Mouse (Mus musculus) liver, embryonic 13.5 days (tissue): ENCODE results near the gene Mab21l2. TPM values are rescaled to one million over a fixed set of nuclear protein-coding genes. Genes with fewer than 3 reads are reported as not detected.
A peak's percentile ranks its signal among the peaks of the same experiment; 100 is the strongest.

Experiments
- ATAC-seq: fragments of 200-750 bp; cut with Nextera tagmentation; 2 replicates; pipeline ENCODE4 v1.8.0; 2017; ENCODE audit warnings: low read depth, mild to moderate bottlenecking, moderate number of reproducible peaks, moderate library complexity
- DNase-seq: peaks from one replicate; pipeline ENCODE4 v3.0.0; 2022
- H3K27ac ChIP-seq: fragments of 300-500 bp; sonication (generic); 2 replicates; pipeline ENCODE4 v1.5.1; 2015; ENCODE audit warnings: moderate library complexity, mild to moderate bottlenecking, inconsistent platforms
- H3K27me3 ChIP-seq: fragments of 300-500 bp; sonication (generic); 2 replicates; pipeline ENCODE4 v1.6.1; 2015; ENCODE audit warnings: mild to moderate bottlenecking, inconsistent platforms
- H3K36me3 ChIP-seq: fragments of 300-500 bp; sonication (generic); 2 replicates; pipeline ENCODE4 v1.6.1; 2015; ENCODE audit warnings: mild to moderate bottlenecking, inconsistent platforms
- H3K4me1 ChIP-seq: fragments of 300-500 bp; sonication (generic); replicated peaks from 2 replicates; pipeline ENCODE4 v1.6.1; 2015; ENCODE audit warnings: inconsistent platforms
- H3K4me2 ChIP-seq: fragments of 300-500 bp; sonication (generic); 2 replicates; pipeline ENCODE4 v1.6.1; 2015; ENCODE audit warnings: inconsistent platforms, mild to moderate bottlenecking, moderate library complexity
- H3K4me3 ChIP-seq: fragments of 300-500 bp; sonication (generic); replicated peaks from 2 replicates; pipeline ENCODE4 v1.5.1; 2015; ENCODE audit warnings: mild to moderate bottlenecking, inconsistent platforms
- H3K9ac ChIP-seq: fragments of 300-500 bp; sonication (generic); 2 replicates; pipeline ENCODE4 v1.6.1; 2015; ENCODE audit warnings: mild to moderate bottlenecking, inconsistent platforms
- H3K9me3 ChIP-seq: fragments of 300-500 bp; sonication (generic); replicated peaks from 2 replicates; pipeline ENCODE4 v1.6.1; 2016; ENCODE audit warnings: inconsistent platforms
- WGBS: fragments of 180-500 bp; shearing (Covaris S2); methylation state at CpG from one replicate; pipeline ENCODE4 v1.1.7; 2015; ENCODE audit not compliant: insufficient replicate concordance; 5-methylcytosine and 5-hydroxymethylcytosine counted together
- polyA plus RNA-seq: library from polyadenylated mRNA; unstranded; fragments of >200 nt; fragmentation: Nextera tagmentation; extraction: Ambion mirVana; gene quantifications from 2 replicates; pipeline ENCODE4 v1.2.1, GENCODE M21; 2015

Gene Mab21l2
- 0.78 and 1.2 TPM in 2 replicates for polyA plus RNA-seq

DNA sequence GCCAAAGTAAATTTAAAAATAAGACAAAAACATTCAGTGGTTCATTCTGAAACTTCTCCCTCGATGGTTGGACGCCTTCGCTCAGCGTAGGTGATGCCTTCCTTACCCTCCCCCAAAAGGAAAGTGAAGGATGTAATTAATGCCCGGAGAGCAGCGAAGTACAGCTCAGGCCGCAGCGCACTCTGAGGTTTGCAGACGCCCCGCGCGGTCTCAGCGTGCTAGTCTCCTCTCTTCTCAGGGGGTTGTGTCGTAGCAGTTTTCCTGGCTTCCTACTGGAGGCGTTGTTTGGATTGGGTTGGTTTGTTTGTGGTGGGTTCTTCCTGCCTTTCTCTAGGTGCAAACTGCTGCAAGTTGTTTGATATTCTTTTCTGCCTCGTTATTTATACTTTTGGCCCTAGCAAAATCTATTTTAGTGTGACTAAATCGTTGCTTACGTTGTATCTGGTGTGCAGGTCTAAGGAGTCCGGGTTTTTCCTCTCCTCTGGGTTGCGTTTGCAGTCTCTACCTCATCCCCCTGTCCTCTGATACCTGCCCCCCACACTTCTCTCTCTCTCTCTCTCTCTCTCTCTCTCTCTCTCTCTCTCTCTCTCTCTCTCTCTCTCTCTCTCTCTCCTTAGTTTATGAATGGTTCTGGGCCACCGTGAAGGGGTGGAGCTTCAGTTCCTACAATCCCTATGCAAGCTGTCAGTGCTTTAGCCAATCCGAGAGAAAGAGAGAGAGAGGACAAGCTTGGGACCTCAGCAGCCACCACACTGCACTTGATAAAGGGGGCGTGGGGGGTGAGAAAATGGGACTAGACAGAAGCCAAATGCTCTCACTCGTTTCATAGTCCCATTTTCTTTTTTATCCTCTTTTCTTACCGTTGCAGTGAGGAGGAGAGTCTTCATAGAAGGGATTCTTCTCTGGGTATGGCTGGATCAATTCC is at the start of gene Mab21l2:
Gene Mab21l2, minus strand, starts transcription at position 539 of the 925 bp plus-strand sequence.
- H3K9me3 ChIP-seq: no peaks in the 10 kb centered on the region
- DNase-seq (no peak), ATAC-seq (peak; percentile 54)
- peak within 1 kb of the TSS; percentile 54 for H3K4me3 ChIP-seq
- peak within 1 kb of the TSS; percentile 67 for H3K4me2 ChIP-seq
- no peaks in the 10 kb centered on the region for H3K36me3 ChIP-seq
- H3K27ac ChIP-seq: no peak within 1 kb of the TSS
- peaks cover 66% of the 10 kb centered on the region for H3K27me3 ChIP-seq
- no peak within 1 kb of the TSS for H3K9ac ChIP-seq
- 3% methylated on average over 25 of the region's 25 CpGs for WGBS
- H3K4me1 ChIP-seq: peaks cover 28% of the 10 kb centered on the region

DNA sequence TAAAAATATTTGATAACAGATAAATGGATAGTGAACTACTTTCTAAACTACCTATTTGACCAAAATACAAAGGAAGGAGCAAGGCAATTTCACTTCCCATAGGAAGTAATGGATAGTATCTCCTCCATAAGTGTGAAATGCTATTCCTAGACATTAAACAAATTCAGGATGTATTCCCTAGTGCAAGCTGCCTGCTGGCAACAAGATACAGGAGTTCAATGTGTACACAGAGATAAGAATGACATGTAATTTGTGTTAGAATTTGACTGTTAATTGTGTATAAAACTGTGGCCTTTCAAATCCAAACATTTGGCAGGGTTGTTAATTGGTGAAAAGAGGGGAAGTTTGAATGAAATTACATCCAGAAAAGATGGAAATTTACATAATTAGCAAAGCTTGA is 26.9 kb upstream of the Mab21l2 start:
- Histone ChIP-seq H3K4me1 (0 out of 2 replicates have a peak, but pooled peaks cover 3% of the 10 kb centered on the region), H3K9ac (no peak overlapping the region), H3K4me3 (no peak overlapping the region), H3K36me3 (no peaks in the 10 kb centered on the region), H3K9me3 (no peaks in the 10 kb centered on the region), H3K27ac (no peak overlapping the region), H3K27me3 (no peaks in the 10 kb centered on the region), H3K4me2 (no peak overlapping the region)
- ATAC-seq: no peak
- DNase-seq: no peak

DNA sequence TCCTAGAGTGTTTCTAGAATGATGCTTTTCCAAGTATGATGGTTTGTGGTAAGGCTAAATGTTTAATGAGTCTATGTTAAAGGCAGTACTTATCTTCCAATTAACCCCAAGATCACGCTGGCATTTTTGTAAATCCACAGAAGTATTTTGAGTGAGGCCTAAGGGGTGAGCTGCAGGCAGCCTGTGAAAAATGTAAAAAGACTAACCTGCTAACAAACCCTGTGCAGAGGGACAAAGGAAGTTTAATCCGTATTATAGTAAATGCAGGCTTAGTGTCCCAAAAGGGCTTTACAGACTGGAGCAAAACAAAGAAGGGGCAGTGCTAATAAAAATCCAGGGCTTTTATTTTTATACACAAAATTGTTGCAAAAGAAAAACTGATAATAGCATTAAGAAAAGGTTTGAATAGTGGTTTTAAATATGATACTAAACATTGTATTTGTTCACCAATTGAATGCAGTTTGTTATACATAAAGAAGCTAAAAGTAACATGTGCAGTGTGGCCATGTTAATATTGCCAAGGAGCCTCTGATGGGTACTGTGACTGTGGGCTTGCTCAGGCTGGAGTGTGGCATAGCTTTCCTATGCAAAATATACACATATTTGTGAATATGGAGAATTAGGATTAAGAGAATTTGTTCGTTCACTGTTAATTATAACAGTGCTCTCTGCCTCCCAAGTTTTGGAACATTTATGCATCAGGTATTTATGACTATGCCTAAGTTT is 24.3 kb upstream of the Mab21l2 start:
- no peak overlapping the region for H3K4me2 ChIP-seq
- no peak for ATAC-seq
- no peaks in the 10 kb centered on the region for H3K9me3 ChIP-seq
- H3K27ac ChIP-seq: no peak overlapping the region
- WGBS: 67% methylated on average over 3 of the region's 3 CpGs
- no peaks in the 10 kb centered on the region for H3K36me3 ChIP-seq
- H3K27me3 ChIP-seq: no peaks in the 10 kb centered on the region
- H3K4me3 ChIP-seq: no peak overlapping the region
- H3K4me1 ChIP-seq: 0 out of 2 replicates have a peak, but pooled peaks cover 3% of the 10 kb centered on the region
- no peak overlapping the region for H3K9ac ChIP-seq
- no peak for DNase-seq

GRCm38 (mm10) chr3:86571518-86571917 is 23.1 kb upstream of the Mab21l2 start:
- no peak overlapping the region for H3K27ac ChIP-seq
- no peak overlapping the region for H3K9ac ChIP-seq
- no peaks in the 10 kb centered on the region for H3K9me3 ChIP-seq
- peaks cover 11% of the 10 kb centered on the region for H3K4me1 ChIP-seq
- H3K27me3 ChIP-seq: no peaks in the 10 kb centered on the region
- WGBS: 61% methylated on average over 4 of the region's 4 CpGs
- no peaks in the 10 kb centered on the region for H3K36me3 ChIP-seq
- ATAC-seq (no peak), DNase-seq (no peak)
- no peak overlapping the region for H3K4me3 ChIP-seq
- H3K4me2 ChIP-seq: no peak overlapping the region

GRCm38 (mm10) chr3:86567312-86567711 is 18.9 kb upstream of the Mab21l2 start:
- Histone ChIP-seq H3K9ac (no peak overlapping the region), H3K4me3 (no peak overlapping the region), H3K4me2 (no peak overlapping the region), H3K9me3 (no peaks in the 10 kb centered on the region), H3K27me3 (no peaks in the 10 kb centered on the region), H3K36me3 (no peaks in the 10 kb centered on the region), H3K27ac (no peak overlapping the region), H3K4me1 (peaks cover 16% of the 10 kb centered on the region)
- no peak for DNase-seq
- peak; percentile 86 for ATAC-seq
- 11% methylated on average over 4 of the region's 4 CpGs for whole genome bisulfite sequencing

GRCm38 (mm10) chr3:86561396-86561795 is 13.0 kb upstream of the Mab21l2 start:
- Histone ChIP-seq H3K9me3 (no peaks in the 10 kb centered on the region), H3K4me1 (peaks cover 36% of the 10 kb centered on the region), H3K9ac (no peak overlapping the region), H3K4me3 (no peak overlapping the region), H3K36me3 (no peaks in the 10 kb centered on the region), H3K27ac (peak overlapping the region; percentile 70), H3K4me2 (peak overlapping the region; percentile 37), H3K27me3 (no peaks in the 10 kb centered on the region)
- ATAC-seq (peak; percentile 90), DNase-seq (no peak)
- WGBS: 24% methylated on average over 1 of the region's 1 CpGs

GRCm38 (mm10) chr3:86561023-86561344 is 12.6 kb upstream of the Mab21l2 start:
- Histone ChIP-seq H3K4me3 (no peak overlapping the region), H3K4me1 (peaks cover 36% of the 10 kb centered on the region), H3K27ac (no peak overlapping the region), H3K27me3 (no peaks in the 10 kb centered on the region), H3K9me3 (no peaks in the 10 kb centered on the region), H3K36me3 (no peaks in the 10 kb centered on the region), H3K9ac (no peak overlapping the region), H3K4me2 (no peak overlapping the region)
- 58% methylated on average over 1 of the region's 1 CpGs for WGBS
- ATAC-seq (peak; percentile 94), DNase-seq (no peak)

DNA sequence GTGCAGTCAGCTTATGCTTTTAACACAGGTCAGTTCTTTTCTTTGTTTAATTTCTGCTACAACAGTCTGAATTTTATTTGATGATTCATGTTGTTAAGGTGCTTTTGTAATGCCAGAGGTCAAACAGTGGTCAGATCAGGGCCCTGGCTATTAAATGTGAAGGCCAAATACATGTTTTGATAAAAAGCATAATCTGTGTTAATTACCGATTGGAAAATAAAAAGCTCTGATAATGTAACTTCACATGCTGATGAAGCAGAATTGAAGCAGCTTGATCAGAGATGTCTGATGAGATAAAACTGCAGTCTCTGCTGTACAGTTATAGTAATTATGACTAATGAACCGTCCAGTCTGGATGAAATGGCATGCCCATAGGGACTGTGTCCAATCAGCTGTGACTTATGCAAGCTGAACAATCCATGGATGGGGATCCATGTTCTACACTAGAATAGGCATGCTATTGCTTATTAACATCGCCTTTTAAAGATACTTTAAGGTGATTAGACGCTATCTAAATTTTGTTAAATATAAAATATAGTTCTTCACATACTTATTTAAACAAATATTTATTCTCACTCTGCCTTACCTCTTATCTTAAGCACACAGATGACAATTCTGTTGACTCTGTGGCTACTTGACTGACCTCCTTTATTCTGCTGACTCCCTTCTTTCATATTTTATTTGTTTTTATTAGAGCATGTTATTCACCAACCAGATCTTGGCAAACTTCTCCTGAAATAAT is 12.0 kb upstream of the Mab21l2 start:
- H3K36me3 ChIP-seq: no peaks in the 10 kb centered on the region
- 66% methylated on average over 4 of the region's 4 CpGs for WGBS
- H3K27me3 ChIP-seq: no peaks in the 10 kb centered on the region
- ATAC-seq: peak; percentile 41; the same call in 1 of the 2 replicates
- H3K9ac ChIP-seq: no peak overlapping the region
- peaks cover 36% of the 10 kb centered on the region for H3K4me1 ChIP-seq
- H3K4me3 ChIP-seq: no peak overlapping the region
- no peak overlapping the region for H3K4me2 ChIP-seq
- no peak for DNase-seq
- no peak overlapping the region for H3K27ac ChIP-seq
- no peaks in the 10 kb centered on the region for H3K9me3 ChIP-seq

DNA sequence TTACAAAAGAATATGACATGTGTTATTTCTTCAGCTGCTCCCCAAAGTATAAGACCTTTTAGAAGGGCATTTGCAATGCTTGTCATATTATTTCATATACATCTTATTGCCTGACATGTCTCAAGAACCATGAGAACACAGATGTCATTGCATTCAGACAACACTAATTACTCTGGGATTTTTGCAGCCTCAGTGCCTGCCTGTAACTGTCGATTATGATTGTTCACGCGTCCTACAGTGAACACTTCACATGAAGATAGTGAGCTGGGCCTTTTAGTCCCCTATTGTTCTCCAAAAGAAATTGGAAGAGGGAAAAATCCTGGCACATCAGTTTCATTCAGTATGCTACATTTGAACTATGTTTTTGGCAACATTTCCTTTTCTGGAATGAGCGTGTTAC is 11.2 kb upstream of the Mab21l2 start:
- DNase-seq (no peak), ATAC-seq (no peak)
- H3K4me3 ChIP-seq: no peak overlapping the region
- WGBS: 79% methylated on average over 4 of the region's 4 CpGs
- no peak overlapping the region for H3K4me2 ChIP-seq
- H3K27ac ChIP-seq: no peak overlapping the region
- peaks cover 36% of the 10 kb centered on the region for H3K4me1 ChIP-seq
- H3K9ac ChIP-seq: no peak overlapping the region
- H3K36me3 ChIP-seq: no peaks in the 10 kb centered on the region
- no peaks in the 10 kb centered on the region for H3K9me3 ChIP-seq
- no peaks in the 10 kb centered on the region for H3K27me3 ChIP-seq

DNA sequence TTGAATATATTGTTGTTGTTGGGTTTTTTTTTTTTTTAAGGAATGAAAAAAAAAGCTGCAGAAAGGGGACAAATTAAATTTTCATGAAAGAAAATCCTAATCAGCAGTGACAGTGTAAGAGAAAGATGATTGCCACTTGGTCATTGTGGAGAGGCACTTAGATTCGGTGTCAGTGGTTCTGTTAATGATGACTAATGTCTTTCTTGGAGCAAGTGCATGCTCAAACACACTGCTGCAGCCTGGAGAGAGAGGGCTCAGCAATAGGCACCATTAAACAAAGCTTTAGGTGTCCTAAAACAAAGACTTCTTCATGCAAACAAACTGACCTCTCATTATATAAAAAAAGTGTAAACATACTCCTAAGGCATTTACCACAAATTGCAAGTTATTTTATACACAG is 10.5 kb upstream of the Mab21l2 start:
- H3K4me1 ChIP-seq: peaks cover 36% of the 10 kb centered on the region
- no peaks in the 10 kb centered on the region for H3K9me3 ChIP-seq
- H3K4me2 ChIP-seq: no peak overlapping the region
- H3K27me3 ChIP-seq: no peaks in the 10 kb centered on the region
- 14% methylated on average over 1 of the region's 1 CpGs for WGBS
- DNase-seq (no peak), ATAC-seq (no peak)
- H3K4me3 ChIP-seq: no peak overlapping the region
- no peaks in the 10 kb centered on the region for H3K36me3 ChIP-seq
- H3K27ac ChIP-seq: no peak overlapping the region
- no peak overlapping the region for H3K9ac ChIP-seq

GRCm38 (mm10) chr3:86552170-86552569 is 3.7 kb upstream of the Mab21l2 start:
- Histone ChIP-seq H3K9ac (no peak overlapping the region), H3K27me3 (peaks cover 49% of the 10 kb centered on the region), H3K4me3 (no peak overlapping the region), H3K4me1 (peaks cover 27% of the 10 kb centered on the region), H3K4me2 (no peak overlapping the region), H3K36me3 (no peaks in the 10 kb centered on the region), H3K9me3 (no peaks in the 10 kb centered on the region), H3K27ac (no peak overlapping the region)
- DNase-seq: no peak
- whole genome bisulfite sequencing: 67% methylated on average over 5 of the region's 5 CpGs
- ATAC-seq: no peak
